Mouse (Mus musculus): ENCODE measurements at regions not wholly inside any gene's neighbourhood (a gene's known extent, or its start where the extent isn't known, plus 50 kb on each side); places are given as distances from the start of the nearest gene placed in this dataset.

- TF ChIP-seq POLR2A (IDR thresholded peaks at IDR 0.05; ENCODE audit: control insufficient read depth, low read depth, low read length) (no peak), CTCF (IDR thresholded peaks at IDR 0.05; ENCODE audit: control insufficient read depth, insufficient read depth, insufficient replicate concordance, low read depth, low read length) (no peak)
These were observed 95.4 kb upstream of the Dio3 start for GRCm38 (mm10) chr12:110183473-110183872.
